Mouse (Mus musculus) G1E (cell line): ENCODE data around the gene Casp7.

ENCODE experiments used
- CTCF ChIP-seq: IDR thresholded peaks from 2 replicates; pipeline ENCODE4 v1.5.1; 2012; ENCODE audit warnings: low read depth, low read length, inconsistent platforms, mixed read lengths
- GATA2 ChIP-seq: IDR thresholded peaks from 2 replicates; pipeline ENCODE4 v1.6.1; 2012; ENCODE audit warnings: low read depth, low read length, inconsistent platforms, borderline replicate concordance

- TF ChIP-seq CTCF (no peak), GATA2 (no peak)
These were observed 9.7 kb downstream of the Casp7 start for GRCm38 (mm10) chr19:56406581-56406980.
